Mouse (Mus musculus): ENCODE measurements around the gene Tbc1d13. TPM values are rescaled to one million over a fixed set of nuclear protein-coding genes. Genes with fewer than 3 reads are reported as not detected.
"Not testable (repeated sequence)": the region's sequence is repeated elsewhere in the genome, so short reads cannot be mapped to it uniquely, and the experiment has no call there.

Tbc1d13 gene
- polyA plus RNA-seq, 1 experiment: not detected

- H3K27ac ChIP-seq (ENCODE audit: insufficient read depth, low read depth, low read length): peak overlapping the region; percentile 16; the same call in 1 of the 2 replicates
These were observed 10.8 kb upstream of the Tbc1d13 start for GRCm38 (mm10) chr2:30122766-30123165.

GRCm38 (mm10) chr2:30123729-30124471, 9.6 kb upstream of the Tbc1d13 start:
- under 1% methylated on average over 44 of the region's 44 CpGs for WGBS
- TF ChIP-seq CTCF (IDR thresholded peaks at IDR 0.05; ENCODE audit: insufficient read depth, low read depth, low read length): no peak
- Histone ChIP-seq H3K4me3 (ENCODE audit: insufficient read depth, low read depth, low read length) (peak overlapping the region; percentile 97), H3K27ac (ENCODE audit: insufficient read depth, low read depth, low read length) (peak overlapping the region; percentile 98), H3K4me1 (ENCODE audit: control insufficient read depth, insufficient read depth, low read length) (peaks cover 28% of the 10 kb centered on the region)

More at GRCm38 (mm10) chr2:30122766-30123165, 10.8 kb upstream of the Tbc1d13 start:
- TF ChIP-seq POLR2A (IDR thresholded peaks at IDR 0.05; ENCODE audit: insufficient read depth, low read depth, low read length): no peak
- no peak for TF ChIP-seq CTCF (IDR thresholded peaks at IDR 0.05; ENCODE audit: insufficient read depth, low read depth, low read length)
- WGBS: 58% methylated on average over 5 of the region's 5 CpGs
- Histone ChIP-seq H3K4me1 (ENCODE audit: control insufficient read depth, insufficient read depth, low read length) (peaks cover 35% of the 10 kb centered on the region), H3K4me3 (ENCODE audit: insufficient read depth, low read depth, low read length) (peak overlapping the region; percentile 19; the same call in 1 of the 2 replicates)

- Histone ChIP-seq H3K4me1 (ENCODE audit: control insufficient read depth, insufficient read depth, low read length) (peaks cover 20% of the 10 kb centered on the region), H3K27ac (ENCODE audit: insufficient read depth, low read depth, low read length) (peak within 1 kb of the TSS; percentile 98), H3K4me3 (ENCODE audit: insufficient read depth, low read depth, low read length) (peak within 1 kb of the TSS; percentile 97)
- peak; percentile 63 for TF ChIP-seq POLR2A (IDR thresholded peaks at IDR 0.05; ENCODE audit: insufficient read depth, low read depth, low read length)
- no peak for TF ChIP-seq CTCF (IDR thresholded peaks at IDR 0.05; ENCODE audit: insufficient read depth, low read depth, low read length)
- WGBS: 4% methylated on average over 31 of the region's 31 CpGs
These were observed 8.9 kb upstream of the Tbc1d13 start, which contains the start of gene Zer1 for GRCm38 (mm10) chr2:30124472-30125274. Gene Zer1, minus strand, starts transcription at chr2:30124585.

- WGBS: 29% methylated on average over 2 of the region's 2 CpGs
- TF ChIP-seq POLR2A (IDR thresholded peaks at IDR 0.05; ENCODE audit: insufficient read depth, low read depth, low read length): no peak
- no peak for TF ChIP-seq CTCF (IDR thresholded peaks at IDR 0.05; ENCODE audit: insufficient read depth, low read depth, low read length)
- no peak overlapping the region for H3K27ac ChIP-seq (ENCODE audit: insufficient read depth, low read depth, low read length)
- H3K4me3 ChIP-seq (ENCODE audit: insufficient read depth, low read depth, low read length): no peak overlapping the region
- peaks cover 2% of the 10 kb centered on the region; the same call in 1 of the 2 replicates for H3K4me1 ChIP-seq (ENCODE audit: control insufficient read depth, insufficient read depth, low read length)
These were observed 4.8 kb upstream of the Tbc1d13 start for GRCm38 (mm10) chr2:30128789-30129188.

- Histone ChIP-seq H3K27ac (ENCODE audit: insufficient read depth, low read depth, low read length) (no peak overlapping the region), H3K4me3 (ENCODE audit: insufficient read depth, low read depth, low read length) (no peak overlapping the region), H3K4me1 (ENCODE audit: control insufficient read depth, insufficient read depth, low read length) (peaks cover 10% of the 10 kb centered on the region)
- WGBS: 83% methylated on average over 4 of the region's 4 CpGs
- TF ChIP-seq CTCF (IDR thresholded peaks at IDR 0.05; ENCODE audit: insufficient read depth, low read depth, low read length): no peak
These were observed 3.4 kb upstream of the Tbc1d13 start for GRCm38 (mm10) chr2:30130156-30130555.

GRCm38 (mm10) chr2:30131240-30131639, 2.3 kb upstream of the Tbc1d13 start:
- not testable (repeated sequence) for H3K4me3 ChIP-seq (ENCODE audit: insufficient read depth, low read depth, low read length); H3K27ac ChIP-seq (ENCODE audit: insufficient read depth, low read depth, low read length)
- WGBS: 57% methylated on average over 5 of the region's 5 CpGs
- H3K4me1 ChIP-seq (ENCODE audit: control insufficient read depth, insufficient read depth, low read length): peaks cover 12% of the 10 kb centered on the region

- 10% methylated on average over 16 of the region's 16 CpGs for WGBS
- Histone ChIP-seq H3K27ac (ENCODE audit: insufficient read depth, low read depth, low read length) (peak overlapping the region; percentile 18; the same call in 1 of the 2 replicates), H3K4me1 (ENCODE audit: control insufficient read depth, insufficient read depth, low read length) (peaks cover 19% of the 10 kb centered on the region), H3K4me3 (ENCODE audit: insufficient read depth, low read depth, low read length) (peak overlapping the region; percentile 87)
- TF ChIP-seq CTCF (IDR thresholded peaks at IDR 0.05; ENCODE audit: insufficient read depth, low read depth, low read length) (no peak), POLR2A (IDR thresholded peaks at IDR 0.05; ENCODE audit: insufficient read depth, low read depth, low read length) (no peak)
These were observed 539 bp upstream of the Tbc1d13 start for GRCm38 (mm10) chr2:30132801-30133612.

GRCm38 (mm10) chr2:30134378-30134711, 799 bp downstream of the Tbc1d13 start:
- 5% methylated on average over 6 of the region's 6 CpGs for WGBS

More at GRCm38 (mm10) chr2:30134378-30134711, 799 bp downstream of the Tbc1d13 start:
- no peak overlapping the region for H3K27ac ChIP-seq (ENCODE audit: insufficient read depth, low read depth, low read length)
- TF ChIP-seq POLR2A (IDR thresholded peaks at IDR 0.05; ENCODE audit: insufficient read depth, low read depth, low read length): no peak
- TF ChIP-seq CTCF (IDR thresholded peaks at IDR 0.05; ENCODE audit: insufficient read depth, low read depth, low read length): no peak
- peak overlapping the region; percentile 87 for H3K4me3 ChIP-seq (ENCODE audit: insufficient read depth, low read depth, low read length)
- H3K4me1 ChIP-seq (ENCODE audit: control insufficient read depth, insufficient read depth, low read length): peaks cover 19% of the 10 kb centered on the region

Data from olfactory bulb, adult 2 months (tissue).